Mouse (Mus musculus) spleen, adult 10 weeks (tissue): Measurements from ENCODE around the gene Gm9112. TPM values are rescaled to one million over a fixed set of nuclear protein-coding genes. Genes with fewer than 3 reads are reported as not detected.

ENCODE experiments used
- polyA plus RNA-seq: library from polyadenylated mRNA; stranded (reverse); fragments of 350-450 nt; fragmentation: Illumina TruSeq; extraction: RNeasy Lipid Tissue Mini Kit (QIAGEN cat#74804); gene quantifications from one replicate; pipeline ENCODE4 v1.2.3, GENCODE M21; 2015; ENCODE audit warnings: low replicate concordance; ENCODE audit not compliant: insufficient read depth

Gm9112 gene
- not detected for polyA plus RNA-seq

GRCm38 (mm10) chrX:102707535-102707934 is at the start of gene Gm9112, which contains the start of gene Dmrtc1b:
Gene Gm9112, minus strand, starts transcription at chrX:102707635.
Gene Dmrtc1b, plus strand, starts transcription at chrX:102707865.

GRCm38 (mm10) chrX:102686872-102687271 is 20.6 kb downstream of the Gm9112 start, which contains the start of gene Gm3880:
Gene Gm3880, minus strand, starts transcription at chrX:102686972.

Other genes with a start within 250 kb of the Gm9112 start
- gene Hdac8, start 202.3 kb downstream of the Gm9112 start, polyA plus RNA-seq: 13.5 TPM
- gene Phka1, start 63.4 kb downstream of the Gm9112 start, polyA plus RNA-seq: 10.2 TPM
- not detected for gene Gm3880, start 20.7 kb downstream of the Gm9112 start, polyA plus RNA-seq
- not detected for gene Dmrtc1b, start 230 bp upstream of the Gm9112 start, polyA plus RNA-seq
- not detected for gene Dmrtc1c1, start 95.3 kb upstream of the Gm9112 start, polyA plus RNA-seq
- not detected for gene Dmrtc1c2, start 147.0 kb upstream of the Gm9112 start, polyA plus RNA-seq
- not detected for gene 1700031F05Rik, start 160.3 kb upstream of the Gm9112 start, polyA plus RNA-seq
- not detected for gene Dmrtc1a, start 201.1 kb upstream of the Gm9112 start, polyA plus RNA-seq
- not detected for gene 1700011M02Rik, start 201.3 kb upstream of the Gm9112 start, polyA plus RNA-seq
- not detected for gene 1700018G05Rik, start 220.7 kb upstream of the Gm9112 start, polyA plus RNA-seq